Mouse (Mus musculus) Patski (cell line): ENCODE measurements around the gene Zfp874a. TPM values are rescaled to one million over a fixed set of nuclear protein-coding genes. Genes with fewer than 3 reads are reported as not detected.
A peak's percentile ranks its signal among the peaks of the same experiment; 100 is the strongest.
"Not testable (repeated sequence)": the region's sequence is repeated elsewhere in the genome, so short reads cannot be mapped to it uniquely, and the experiment has no call there.

Source experiments
- ATAC-seq: fragments of 100-300 bp; one replicate; pipeline ENCODE4 v1.8.0; 2021
- CTCF ChIA-PET: fragments of 350-600 bp; sonication (Branson Sonifier 250); formaldehyde crosslinking; loops from one replicate; lab custom pipeline; 2022; ENCODE audit warnings: inconsistent platforms; lab: Charles Lee
- POLR2A ChIA-PET: fragments of 350-600 bp; sonication (Branson Sonifier 250); formaldehyde crosslinking; loops from one replicate; lab custom pipeline; 2022; ENCODE audit warnings: antibody characterized with exemption, inconsistent platforms; lab: Charles Lee
- DNase-seq: peaks from one replicate; pipeline ENCODE4 v3.0.0-alpha.2; 2011; ENCODE audit warnings: low read depth, low spot score
- H3K27me3 ChIP-seq: fragments of 371-371 bp; one replicate; pipeline ENCODE4 v1.5.1; 2021
- CTCF ChIP-seq: fragments of 100-300 bp; IDR thresholded peaks from one replicate; pipeline ENCODE4 v1.5.1; 2021
- in situ Hi-C: fragments of 300-500 bp; cut with MboI; formaldehyde crosslinking; loops from 3 replicates; pipeline ENCODE4 v1.11.1; 2018; ENCODE audit warnings: low pct_unique_long_range_greater_than_20kb, mixed read lengths
- polyA plus RNA-seq: library from polyadenylated mRNA; unstranded; gene quantifications from one replicate; pipeline ENCODE4 v1.2.3, GENCODE M21; 2021

Gene Zfp874a
- polyA plus RNA-seq, 1 experiment from 2014 or later, result 11.3 TPM

DNA sequence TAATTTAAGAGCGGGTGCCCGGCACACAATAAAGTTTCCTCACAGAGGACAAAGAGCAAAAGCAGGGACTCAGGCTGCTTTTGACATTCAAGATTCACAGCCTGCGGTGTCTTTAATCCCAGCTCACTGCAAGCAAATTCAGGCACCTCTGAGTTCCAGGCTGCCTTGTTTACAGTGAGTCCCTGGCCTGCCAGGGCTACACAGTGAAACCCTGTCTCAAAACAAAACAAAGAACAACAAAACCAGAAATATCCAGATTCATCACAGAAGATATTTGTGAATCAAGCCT lies 541 bp upstream of the Zfp874a start:
- DNase-seq (no peak), ATAC-seq (peak; percentile 40)
- no peaks in the 10 kb centered on the region for H3K27me3 ChIP-seq
- ChIA-PET POLR2A (interaction anchor here (1.8 kb wide), 1 partner anchor 31 kb away, joined by 11 read pairs; the partner anchor contains the start of gene Zfp874b), CTCF (interaction anchor here (2.3 kb wide), 1 partner anchor 31 kb away, joined by 10 read pairs; no protein-coding TSS in a partner anchor)
- in situ Hi-C loops, result no loop called here
- TF ChIP-seq CTCF, result no peak

DNA sequence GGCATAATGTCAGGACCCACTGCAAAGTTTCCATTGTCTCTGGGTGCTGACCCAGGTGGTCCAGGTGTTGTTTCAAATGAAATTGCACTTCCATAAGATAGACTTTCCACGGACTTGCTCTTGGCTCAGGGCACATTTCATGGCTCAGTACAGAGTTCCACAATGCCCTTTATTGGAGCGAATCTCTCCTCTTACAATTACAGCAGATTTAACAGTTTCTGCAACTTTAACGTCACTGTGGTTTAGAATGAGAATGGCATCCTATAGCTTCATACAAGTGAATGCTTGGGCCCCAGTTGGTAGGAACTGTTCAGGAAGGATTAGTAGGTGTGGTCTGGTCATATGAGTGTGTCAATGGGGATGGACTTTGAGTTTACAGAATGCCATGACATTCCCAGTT lies 14.3 kb downstream of the Zfp874a start:
- CTCF ChIA-PET, in situ Hi-C loops, POLR2A ChIA-PET, DNase-seq, H3K27me3 ChIP-seq, ATAC-seq: not testable (repeated sequence)

DNA sequence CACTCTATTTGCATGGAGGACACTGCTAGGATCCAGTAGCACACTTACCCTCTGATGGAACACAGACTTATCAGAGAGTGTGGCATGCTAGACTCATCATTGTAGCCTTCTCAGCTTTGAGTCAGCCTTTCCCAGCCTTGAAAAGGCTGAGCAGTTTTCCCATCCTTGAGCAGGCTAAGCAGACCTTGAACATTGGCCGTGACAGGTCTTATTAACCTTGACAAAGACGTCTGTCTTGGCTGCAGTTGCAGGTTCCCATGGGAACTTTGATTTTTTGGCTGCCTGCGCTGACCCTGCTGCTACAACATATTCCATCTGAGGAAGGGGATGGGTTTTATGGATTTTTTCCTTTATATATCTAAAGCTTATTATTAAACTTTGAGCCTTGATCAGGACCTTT lies 23.3 kb downstream of the Zfp874a start:
- H3K27me3 ChIP-seq, result peaks cover 10% of the 10 kb centered on the region

DNA sequence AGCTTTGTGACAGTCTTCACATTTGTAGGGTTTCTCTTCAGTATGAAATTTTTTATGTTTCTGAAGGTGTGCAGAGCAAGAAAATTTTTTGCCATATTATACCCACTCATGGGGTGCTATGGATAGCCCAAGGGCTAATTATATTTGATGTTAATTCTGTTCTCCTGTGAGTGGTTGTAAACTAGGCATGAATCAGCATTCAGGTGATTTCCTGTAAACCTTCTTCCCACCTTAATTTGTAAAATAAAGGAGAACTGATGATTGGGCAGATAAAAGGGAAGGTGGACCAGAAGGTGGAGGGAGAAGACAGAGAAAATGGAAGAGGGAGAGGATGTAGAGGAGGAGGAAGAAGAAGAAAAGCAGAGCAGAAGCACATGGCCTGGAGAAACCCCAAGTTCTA lies 25.7 kb downstream of the Zfp874a start:
- POLR2A ChIA-PET, CTCF ChIA-PET, in situ Hi-C loops, ATAC-seq, DNase-seq: not testable (repeated sequence)
- H3K27me3 ChIP-seq, result peaks cover 20% of the 10 kb centered on the region

More for the DNA sequence above, 23.3 kb downstream of the Zfp874a start:
- ATAC-seq, result no peak
- in situ Hi-C loops, result no loop called here
- DNase-seq, result no peak
- CTCF ChIA-PET, result no interaction called here
- TF ChIP-seq CTCF, result no peak
- POLR2A ChIA-PET, result no interaction called here

DNA sequence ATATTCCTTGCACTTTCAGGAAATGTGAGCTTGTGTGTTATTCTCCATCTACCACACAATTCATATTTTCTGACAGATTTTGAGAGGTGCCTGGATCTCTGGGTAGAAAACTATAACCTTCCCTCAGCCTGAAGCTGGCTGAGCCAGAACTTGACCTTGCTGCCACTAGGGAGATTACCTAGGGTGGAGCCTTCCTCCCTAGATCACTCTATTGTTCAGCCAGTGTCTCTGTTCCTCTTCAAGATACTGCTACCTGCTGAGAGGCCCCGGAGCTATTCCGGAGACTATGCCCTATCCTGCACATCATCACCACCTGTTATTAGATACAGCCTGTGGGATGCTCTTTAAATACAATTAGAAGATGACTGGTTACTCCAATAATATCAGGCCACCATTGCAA lies 28.9 kb downstream of the Zfp874a start:
- peaks cover 19% of the 10 kb centered on the region for H3K27me3 ChIP-seq
- not testable (repeated sequence) for DNase-seq

DNA sequence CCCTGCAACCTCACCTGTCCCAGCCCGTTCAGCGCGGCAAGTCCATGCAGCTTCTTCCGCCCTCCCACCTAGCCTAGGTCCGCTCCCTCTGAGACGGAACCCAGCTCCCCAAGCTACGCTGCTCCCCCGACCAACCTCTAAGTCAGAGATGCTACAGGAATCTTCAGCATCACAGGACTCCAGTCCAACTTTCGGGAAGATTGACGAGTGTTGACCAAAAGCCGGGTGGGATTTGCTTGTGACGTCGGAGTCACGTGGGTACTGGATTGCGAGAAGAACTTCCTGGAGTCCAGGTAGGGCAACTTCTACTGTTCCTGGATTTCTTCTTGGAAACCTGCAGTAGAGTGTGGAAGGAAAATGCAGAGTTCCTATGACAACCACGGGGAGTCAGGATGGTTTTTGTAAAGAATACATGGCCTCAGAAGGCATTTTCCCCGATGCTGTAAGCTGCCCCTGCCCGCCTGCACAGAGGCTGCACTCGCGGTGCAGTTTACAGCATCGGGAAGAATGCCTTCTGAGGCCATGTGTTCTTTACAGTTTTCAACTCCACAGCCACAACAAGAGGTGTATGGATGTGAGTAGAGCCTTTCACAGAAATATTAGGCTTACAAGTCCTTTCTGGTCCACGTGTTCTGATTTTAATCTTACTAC lies 30.1 kb downstream of the Zfp874a start, which contains the start of gene Zfp459:
Gene Zfp459 (minus strand): TSS at position 212 of the 651 bp plus-strand sequence.
- no peak for DNase-seq
- in situ Hi-C loops, result no loop called here
- TF ChIP-seq CTCF, result no peak
- ChIA-PET POLR2A (no interaction called here), CTCF (no interaction called here)
- ATAC-seq, result no peak
- H3K27me3 ChIP-seq, result peaks cover 15% of the 10 kb centered on the region

More for the DNA sequence above, 28.9 kb downstream of the Zfp874a start:
- POLR2A ChIA-PET, CTCF ChIA-PET, ATAC-seq, in situ Hi-C loops: not testable (repeated sequence)

DNA sequence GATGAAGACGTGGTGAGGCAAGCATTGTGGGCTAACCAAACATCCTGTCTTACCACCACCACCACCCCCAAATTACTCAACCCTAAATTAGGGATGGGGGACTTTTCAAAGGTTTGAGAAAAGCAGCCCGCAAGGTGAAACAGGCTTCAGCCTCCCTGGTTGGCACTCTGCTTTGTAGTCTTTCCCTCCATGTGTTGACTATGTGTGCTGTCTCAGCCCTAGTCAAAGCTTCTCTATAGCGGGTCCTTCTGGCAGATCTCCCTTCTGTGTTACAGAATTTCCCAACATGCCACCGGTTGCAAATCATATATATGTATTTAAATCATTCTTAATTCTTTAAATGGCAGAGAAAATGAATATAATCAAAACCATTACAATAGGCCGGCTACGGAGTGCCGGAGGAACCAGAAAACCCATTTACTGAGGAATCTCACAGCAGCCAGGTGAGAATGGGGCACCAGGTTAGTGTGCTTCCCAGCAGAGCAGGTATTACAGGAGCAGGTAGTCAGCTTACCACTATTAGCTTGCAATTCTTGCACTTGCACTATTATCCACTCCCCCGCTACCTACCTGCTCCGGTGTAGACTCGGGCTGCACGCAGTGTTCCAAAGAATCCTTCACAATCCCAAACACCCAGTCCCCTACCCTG lies 30.7 kb downstream of the Zfp874a start:
- no peak for ATAC-seq
- POLR2A ChIA-PET, result no interaction called here

DNA sequence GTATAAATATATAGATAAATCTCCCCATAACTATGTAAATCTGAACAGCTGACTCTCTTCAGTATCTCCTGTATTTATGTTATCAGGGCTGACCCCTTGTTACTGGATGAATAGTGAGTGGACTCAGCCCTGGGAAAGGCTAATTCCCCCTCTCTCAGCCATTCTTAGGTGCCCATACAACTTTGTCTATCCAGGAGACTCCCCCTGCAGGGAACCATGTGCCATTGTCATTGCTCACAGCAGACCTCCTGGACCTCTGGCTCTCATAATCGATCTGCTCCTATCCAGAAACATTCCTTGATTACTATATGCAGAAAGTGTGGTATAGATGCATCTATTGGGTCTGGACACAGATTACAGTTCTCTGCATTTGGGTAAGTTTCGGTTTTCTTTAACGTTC lies 34.6 kb downstream of the Zfp874a start:
- H3K27me3 ChIP-seq, result peaks cover 9% of the 10 kb centered on the region
- ChIA-PET CTCF (no interaction called here), POLR2A (no interaction called here)
- ATAC-seq, result no peak
- peak; percentile 32 for TF ChIP-seq CTCF
- in situ Hi-C loops, result no loop called here
- no peak for DNase-seq

More for the DNA sequence above, 30.7 kb downstream of the Zfp874a start:
- CTCF ChIA-PET, result no interaction called here
- H3K27me3 ChIP-seq, result peaks cover 15% of the 10 kb centered on the region
- in situ Hi-C loops, result no loop called here
- DNase-seq, result no peak
- no peak for TF ChIP-seq CTCF

DNA sequence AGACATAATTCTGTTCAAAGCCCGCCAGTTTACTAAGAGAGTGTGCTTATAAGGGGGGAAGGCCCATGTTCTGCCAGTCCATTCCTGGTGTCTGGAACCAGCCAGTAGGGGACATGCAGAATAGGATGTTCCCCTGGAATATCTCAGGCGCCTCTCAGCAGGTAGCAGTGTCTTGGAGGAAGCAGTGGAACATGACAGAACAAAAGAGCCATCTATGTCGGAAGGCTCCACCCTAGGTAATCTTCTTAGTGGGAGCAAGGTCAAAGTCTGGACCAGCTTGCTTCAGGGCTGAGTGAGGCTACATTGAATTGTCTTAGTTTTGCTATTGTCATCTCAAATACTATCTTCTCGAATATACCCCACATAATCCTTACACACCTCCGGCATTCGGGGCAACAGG lies 35.7 kb downstream of the Zfp874a start:
- TF ChIP-seq CTCF, result no peak
- CTCF ChIA-PET, result no interaction called here
- H3K27me3 ChIP-seq, result no peaks in the 10 kb centered on the region

DNA sequence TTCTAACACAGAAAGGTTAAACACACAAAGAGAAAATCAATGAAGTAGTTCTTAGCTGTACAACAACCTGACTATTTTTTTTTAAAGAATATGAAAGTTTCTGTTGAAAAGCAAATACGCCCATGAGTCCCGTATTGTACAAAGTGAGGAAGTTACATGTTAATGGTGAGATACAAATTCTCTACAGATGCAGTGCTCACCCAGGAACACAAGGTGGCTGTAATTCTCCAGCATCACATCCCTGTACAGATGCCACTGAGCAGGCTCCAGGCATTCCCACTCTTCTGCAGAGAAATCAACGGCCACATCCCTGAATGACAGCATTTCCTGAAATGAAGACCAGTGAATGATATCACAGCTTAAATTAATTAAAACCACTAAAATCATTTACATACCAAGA lies 37.8 kb downstream of the Zfp874a start:
- in situ Hi-C loops, H3K27me3 ChIP-seq, POLR2A ChIA-PET, DNase-seq: not testable (repeated sequence)
- ATAC-seq, result peak; percentile 82
- CTCF ChIA-PET, result interaction anchor here (0.7 kb wide), 1 partner anchor 11 kb away, joined by 3 read pairs; no protein-coding TSS in a partner anchor

More for the DNA sequence above, 35.7 kb downstream of the Zfp874a start:
- DNase-seq (no peak), ATAC-seq (no peak)
- in situ Hi-C loops, result no loop called here
- POLR2A ChIA-PET, result no interaction called here

DNA sequence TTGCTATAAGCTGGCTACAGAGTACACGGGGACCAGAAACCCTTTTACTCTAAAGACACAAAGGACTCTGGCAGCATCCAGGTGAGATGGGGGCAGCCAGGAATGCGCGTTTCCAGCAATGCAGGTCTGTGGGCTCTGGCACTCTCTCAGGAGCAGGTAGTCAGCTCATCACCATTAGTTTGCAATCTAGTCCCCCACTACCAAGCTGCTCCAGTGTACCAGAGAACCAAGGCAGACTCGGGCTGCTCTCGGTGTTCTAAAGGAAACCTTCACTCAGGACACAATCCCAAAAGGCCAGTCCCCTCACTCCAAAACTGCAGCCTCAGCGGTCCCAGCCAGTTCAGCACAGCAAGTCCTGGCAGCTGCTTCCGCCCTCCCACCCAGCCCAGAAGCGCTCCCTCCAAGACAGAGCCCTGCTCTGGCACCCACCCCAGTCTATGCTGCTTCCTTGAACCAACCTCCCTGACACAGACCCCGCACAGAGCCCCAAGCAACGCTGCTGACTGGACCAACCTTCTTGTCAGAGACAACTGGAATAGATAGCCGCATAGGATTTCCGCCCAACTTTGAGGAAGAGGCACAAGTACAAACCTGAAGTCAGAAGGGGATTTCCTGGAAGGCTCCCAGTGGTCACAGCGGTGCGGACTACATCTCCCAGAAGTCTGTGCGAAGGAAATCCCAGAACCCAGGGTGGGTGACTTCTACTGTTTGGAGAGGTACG lies 52.1 kb downstream of the Zfp874a start, which contains the start of gene Zfp429:
Gene Zfp429 (minus strand): TSS at position 637 of the 721 bp plus-strand sequence.
- in situ Hi-C loops, H3K27me3 ChIP-seq, CTCF ChIA-PET, POLR2A ChIA-PET: not testable (repeated sequence)
- DNase-seq, result peak; percentile 7
- peak; percentile 94 for ATAC-seq

DNA sequence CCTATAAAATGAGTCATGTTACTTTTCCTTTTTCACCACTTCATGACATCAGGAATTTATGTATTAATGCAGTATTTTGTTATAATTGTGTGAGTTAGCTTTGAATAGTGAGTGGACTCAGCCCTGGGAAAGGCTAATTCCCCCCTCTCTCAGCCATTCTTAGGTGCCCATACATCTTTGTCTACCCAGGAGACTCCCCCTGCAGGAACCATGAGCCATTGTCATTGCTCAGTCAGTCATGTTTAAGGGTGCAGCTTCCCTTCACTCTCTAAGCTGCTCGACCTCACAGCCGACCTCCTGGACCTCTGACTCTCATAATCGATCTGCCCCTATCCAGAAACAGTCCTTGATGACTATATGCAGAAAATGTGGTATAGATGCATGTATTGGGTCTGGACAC lies 75.2 kb downstream of the Zfp874a start:
- CTCF ChIA-PET, ATAC-seq, POLR2A ChIA-PET, H3K27me3 ChIP-seq, DNase-seq: not testable (repeated sequence)
- in situ Hi-C loops, result loop anchor here (10.0 kb wide), 1 partner anchor 201 kb away; the partner anchor contains the start of gene Rsl1

DNA sequence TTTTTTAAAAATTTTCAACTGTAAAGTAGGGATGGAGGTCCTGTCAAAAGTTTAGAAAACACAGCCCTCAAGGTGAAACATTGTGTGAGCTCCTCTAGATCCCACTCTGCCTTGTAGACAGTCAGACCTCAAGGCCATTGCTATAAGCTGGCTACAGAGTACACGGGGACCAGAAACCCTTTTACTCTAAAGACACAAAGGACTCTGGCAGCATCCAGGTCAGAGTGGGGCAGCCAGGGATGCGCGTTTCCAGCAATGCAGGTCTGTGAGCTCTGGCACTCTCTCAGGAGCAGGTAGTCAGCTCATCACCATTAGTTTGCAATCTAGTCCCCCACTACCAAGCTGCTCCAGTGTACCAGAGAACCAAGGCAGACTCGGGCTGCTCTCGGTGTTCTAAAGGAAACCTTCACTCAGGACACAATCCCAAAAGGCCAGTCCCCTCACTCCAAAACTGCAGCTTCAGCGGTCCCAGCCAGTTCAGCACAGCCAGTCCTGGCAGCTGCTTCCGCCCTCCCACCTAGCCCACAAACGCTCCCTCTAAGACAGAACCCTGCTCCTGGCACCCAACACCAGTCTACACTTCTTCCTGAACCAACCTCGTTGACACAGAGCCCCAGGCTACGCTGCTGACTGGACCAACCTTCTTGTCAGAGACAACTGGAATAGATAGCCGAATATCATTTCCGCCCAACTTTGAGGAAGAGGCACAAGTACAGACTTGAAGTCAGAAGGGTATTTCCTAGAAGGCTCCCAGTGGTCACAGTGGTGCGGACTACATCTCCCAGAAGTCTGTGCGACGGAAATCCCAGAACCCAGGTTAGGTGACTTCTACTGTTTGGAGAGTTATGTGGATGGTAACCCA lies 76.1 kb downstream of the Zfp874a start, which contains the start of the genes Gm28041 and Zfp456:
Gene Gm28041 (minus strand): TSS at position 684 of the 862 bp plus-strand sequence.
Gene Zfp456 (minus strand): TSS at position 761 of the 862 bp plus-strand sequence.
- in situ Hi-C loops, result loop anchor here (10.0 kb wide), 1 partner anchor 200 kb away; the partner anchor contains the start of gene Rsl1
- CTCF ChIA-PET, result not testable (repeated sequence)

More for the DNA sequence above, 76.1 kb downstream of the Zfp874a start, which contains the start of the genes Gm28041 and Zfp456:
- DNase-seq, H3K27me3 ChIP-seq, POLR2A ChIA-PET: not testable (repeated sequence)
- ATAC-seq, result peak; percentile 82
